ENCODE assay signal across 8 mouse cellular contexts in genomic region chr17:36957999-36958743, GRCm38 (mm10). TPM values are rescaled to one million over a fixed set of nuclear protein-coding genes. Genes with fewer than 3 reads are reported as not detected.
A peak's percentile ranks its signal among the peaks of the same experiment; 100 is the strongest.
DNase-seq lines count a peak whose midpoint lies in the region; ATAC-seq and TF ChIP-seq lines count a peak whose summit lies in the region.

Znrd1 (minus strand) TSS chr17:36958559.
Znrd1as (plus strand) TSS chr17:36958592.

- WGBS in hindbrain, postnatal 0 days = under 1% methylated on average over 46 of the region's 46 CpGs

- intact Hi-C loops in gastrocnemius, adult 2 months (cut with DNase I) = loop anchor here (10.0 kb wide), 1 partner anchor 683 kb away; the partner anchor contains the start of gene Trim39
- intact Hi-C loops in left cerebral cortex, adult 2 months (cut with DNase I) = loop anchor here (1.0 to 5.0 kb wide), 4 partner anchors 16 to 121 kb away; partner anchors contain the start of genes Rnf39 and Trim26

- DNase-seq in ZHBTc4 (ENCODE audit: low read depth, low spot score) = peak; percentile 99
- peak; percentile 96 for DNase-seq in gastrocnemius, adult 2 months
- DNase-seq in hindbrain, postnatal 0 days (ENCODE audit: low spot score) = peak; percentile 100
- peak; percentile 94 to 95 for DNase-seq in left cerebral cortex, adult 2 months (ENCODE audit: extremely low spot score in 1 of 2, low spot score in 2 of 2)
- DNase-seq in right cerebral cortex, adult 2 months (ENCODE audit: low spot score in 2 of 2) = peak; percentile 96 to 97
- DNase-seq in urinary bladder, postnatal 14 days (ENCODE audit: low spot score) = peak; percentile 95

- peak; percentile 97 for ATAC-seq in common myeloid progenitor, adult 5-6 weeks (replicated peaks; ENCODE audit: low read depth, poor library complexity, severe bottlenecking)
- ATAC-seq in hindbrain, postnatal 0 days = peak; percentile 98
- ATAC-seq in megakaryocyte, adult 5-6 weeks (ENCODE audit: poor library complexity, severe bottlenecking) = peak; percentile 99

- H3K27ac ChIP-seq in gastrocnemius, adult 2 months = peak within 1 kb of the TSS; percentile 96
- H3K27ac ChIP-seq in hindbrain, postnatal 0 days = peak within 1 kb of the TSS; percentile 82
- H3K27ac ChIP-seq in left cerebral cortex, adult 2 months = peak within 1 kb of the TSS; percentile 88

- H3K4me3 ChIP-seq in gastrocnemius, adult 2 months = peak within 1 kb of the TSS; percentile 90
- H3K4me3 ChIP-seq in hindbrain, postnatal 0 days (ENCODE audit: low read length) = peak within 1 kb of the TSS; percentile 67
- H3K4me3 ChIP-seq in left cerebral cortex, adult 2 months = peak within 1 kb of the TSS; percentile 94

- H3K36me3 ChIP-seq in hindbrain, postnatal 0 days (ENCODE audit: insufficient read depth, low read length) = peaks cover 5% of the 10 kb centered on the region; the same call in 1 of the 2 replicates

- no peaks in the 10 kb centered on the region for H3K9me3 ChIP-seq in hindbrain, postnatal 0 days (ENCODE audit: low read length)

- peak within 1 kb of the TSS; percentile 74 for H3K9ac ChIP-seq in hindbrain, postnatal 0 days (replicated peaks; ENCODE audit: low read length)

- H3K4me1 ChIP-seq in hindbrain, postnatal 0 days (ENCODE audit: insufficient read depth, low read length) = peaks cover 5% of the 10 kb centered on the region; the same call in 1 of the 2 replicates

- H3K27me3 ChIP-seq in hindbrain, postnatal 0 days (ENCODE audit: insufficient read depth, low read length) = no peaks in the 10 kb centered on the region

- peak within 1 kb of the TSS; percentile 88 for H3K4me2 ChIP-seq in hindbrain, postnatal 0 days (ENCODE audit: low read depth, low read length)

- TF ChIP-seq CTCF in gastrocnemius, adult 2 months (IDR thresholded peaks at IDR 0.05) = peak; percentile 11; the same call in 1 of the 2 replicates
- no peak for TF ChIP-seq CTCF in hindbrain, postnatal 0 days (IDR thresholded peaks at IDR 0.05; ENCODE audit: low read depth)
- no peak for TF ChIP-seq CTCF in left cerebral cortex, adult 2 months (IDR thresholded peaks at IDR 0.05)

RNA-seq across cellular contexts. Expression of gene Znrd1, which starts in this region (rescaled TPM):
- 35.6 and 37.3 TPM in 2 replicates for total RNA-seq in common myeloid progenitor, adult 5-6 weeks (2017)
- total RNA-seq in gastrocnemius, adult 2 months (2021) = 10 to 100 TPM; 17.7 to 23.6 TPM
- 45.0 and 52.7 TPM in 2 replicates for total RNA-seq in hindbrain, postnatal 0 days (2014; rRNA removed)
- polyA plus RNA-seq in hindbrain, postnatal 0 days (2015; fragmentation: Nextera tagmentation; extraction: Ambion mirVana) = 49.3 and 51.2 TPM in 2 replicates
- 10 to 100 TPM; 30.6 to 31.6 TPM for total RNA-seq in left cerebral cortex, adult 2 months (2021)
- 85.1 and 90.6 TPM in 2 replicates for total RNA-seq in megakaryocyte, adult 5-6 weeks (2015)
- total RNA-seq in megakaryocyte, adult 5-6 weeks (2017) = 22.5 and 32.0 TPM in 2 replicates

RNA-seq across cellular contexts. Expression of gene Znrd1as, which starts in this region (rescaled TPM):
- total RNA-seq in common myeloid progenitor, adult 5-6 weeks (2017) = 7.8 and 9.0 TPM in 2 replicates
- 10 to 100 TPM; 18.2 to 22.4 TPM for total RNA-seq in gastrocnemius, adult 2 months (2021)
- 1.3 and 3.2 TPM in 2 replicates for total RNA-seq in hindbrain, postnatal 0 days (2014; rRNA removed)
- polyA plus RNA-seq in hindbrain, postnatal 0 days (2015; fragmentation: Nextera tagmentation; extraction: Ambion mirVana) = 3.4 and 4.0 TPM in 2 replicates
- total RNA-seq in left cerebral cortex, adult 2 months (2021) = 1 to 10 TPM; 5.3 to 6.2 TPM
- 2.2 and 4.3 TPM in 2 replicates for total RNA-seq in megakaryocyte, adult 5-6 weeks (2015)
- total RNA-seq in megakaryocyte, adult 5-6 weeks (2017) = 5.7 and 6.5 TPM in 2 replicates

Comparison
In these comparisons a context has a peak if more than half of its experiments do, and no peak if none do; other contexts are left out.
1. Peak in every context shown above with its lines: DNase-seq, ATAC-seq, H3K4me3 ChIP-seq and H3K27ac ChIP-seq.